Mouse (Mus musculus): ENCODE measurements at regions not wholly inside any gene's neighbourhood (a gene's known extent, or its start where the extent isn't known, plus 50 kb on each side); places are given as distances from the start of the nearest gene placed in this dataset.

DNA sequence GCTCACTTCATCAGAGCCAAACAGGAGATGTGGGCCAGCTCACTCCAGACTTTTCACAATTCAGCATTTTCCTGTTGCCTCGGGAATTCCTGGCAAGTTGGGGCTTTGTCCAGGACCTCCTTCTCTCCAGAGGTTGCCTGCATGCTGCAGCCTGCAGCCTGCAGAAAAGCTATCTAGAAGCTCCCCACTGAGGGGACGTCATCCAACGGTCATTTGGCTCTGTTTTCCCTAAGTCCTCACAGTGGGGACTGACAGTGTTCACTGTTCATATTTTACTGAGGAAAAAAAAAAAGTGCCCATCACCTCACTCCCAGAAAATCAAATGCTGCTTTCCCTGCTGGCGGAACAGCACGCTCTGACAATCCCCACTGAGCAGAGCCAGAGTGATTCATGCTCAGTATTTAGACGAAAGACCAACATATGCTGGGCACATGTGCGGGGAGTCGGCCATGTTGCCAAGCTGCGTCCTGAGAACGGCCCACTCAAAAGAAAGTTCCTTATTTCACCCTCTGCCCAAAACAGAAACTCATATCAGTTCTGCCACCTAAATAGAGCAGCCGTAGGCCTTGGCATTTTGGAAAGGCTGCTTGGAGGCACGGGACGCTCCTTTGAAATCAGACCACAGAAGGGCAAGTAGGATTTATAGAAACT is 105.3 kb downstream of the Mis18a start:
- Histone ChIP-seq H3K4me3 (ENCODE audit: low read depth, low read length) (no peak overlapping the region), H3K9ac (ENCODE audit: low read length) (no peak overlapping the region), H3K4me2 (no peak overlapping the region), H3K36me3 (ENCODE audit: control insufficient read depth, insufficient read depth, low read length) (no peaks in the 10 kb centered on the region), H3K27ac (ENCODE audit: low read depth, low read length) (no peak overlapping the region), H3K9me3 (ENCODE audit: control insufficient read depth, low read length) (no peaks in the 10 kb centered on the region), H3K27me3 (ENCODE audit: control insufficient read depth, insufficient read depth, low read length) (no peaks in the 10 kb centered on the region), H3K4me1 (ENCODE audit: control insufficient read depth, insufficient read depth, low read length) (no peaks in the 10 kb centered on the region)
- WGBS: 72% methylated on average over 13 of the region's 13 CpGs
- DNase-seq (ENCODE audit: low spot score, missing footprints) (no peak), ATAC-seq (ENCODE audit: low FRiP score) (no peak)

DNA sequence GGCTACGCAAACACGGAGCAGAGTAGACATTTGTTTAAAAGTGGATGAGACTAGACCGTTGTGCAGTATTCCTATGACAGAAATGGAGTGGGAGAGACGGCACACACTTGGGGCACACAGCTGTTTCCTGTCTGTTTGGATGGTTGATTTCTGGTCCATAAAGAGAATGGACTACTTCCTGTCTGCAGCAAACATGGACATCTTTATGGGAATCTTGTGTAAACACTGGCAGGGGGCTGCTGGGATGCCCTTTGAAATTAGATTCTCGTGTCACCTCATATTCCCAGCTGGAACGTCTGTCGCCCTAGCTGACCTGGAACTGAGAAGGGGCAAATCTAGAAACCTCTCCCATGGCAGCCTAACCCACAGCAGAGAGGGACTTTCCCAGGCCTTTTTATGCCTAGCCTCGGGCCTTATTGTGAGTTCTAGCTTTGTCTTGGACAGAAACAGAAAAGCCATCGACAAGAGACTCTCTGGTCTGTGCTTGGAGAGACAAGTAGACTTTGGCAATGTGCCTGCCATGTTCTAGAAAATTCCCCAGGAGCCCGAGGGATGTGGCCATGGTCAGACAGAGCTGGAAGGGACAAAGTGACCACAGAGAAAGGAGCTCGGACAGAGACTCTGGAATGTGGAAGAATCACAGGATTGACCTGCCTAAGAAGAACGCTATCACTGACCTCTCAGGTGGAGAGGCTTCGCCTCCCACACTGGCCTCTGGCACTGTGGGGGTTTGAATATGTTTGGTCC is 107.5 kb downstream of the Mis18a start:
- Histone ChIP-seq H3K4me3 (ENCODE audit: low read depth, low read length) (no peak overlapping the region), H3K9ac (ENCODE audit: low read length) (no peak overlapping the region), H3K27ac (ENCODE audit: low read depth, low read length) (no peak overlapping the region), H3K27me3 (ENCODE audit: control insufficient read depth, insufficient read depth, low read length) (no peaks in the 10 kb centered on the region), H3K36me3 (ENCODE audit: control insufficient read depth, insufficient read depth, low read length) (no peaks in the 10 kb centered on the region), H3K4me2 (no peak overlapping the region), H3K4me1 (ENCODE audit: control insufficient read depth, insufficient read depth, low read length) (no peaks in the 10 kb centered on the region), H3K9me3 (ENCODE audit: control insufficient read depth, low read length) (no peaks in the 10 kb centered on the region)
- ATAC-seq (ENCODE audit: low FRiP score) (no peak), DNase-seq (ENCODE audit: low spot score, missing footprints) (no peak)
- 82% methylated on average over 13 of the region's 13 CpGs for WGBS

DNA sequence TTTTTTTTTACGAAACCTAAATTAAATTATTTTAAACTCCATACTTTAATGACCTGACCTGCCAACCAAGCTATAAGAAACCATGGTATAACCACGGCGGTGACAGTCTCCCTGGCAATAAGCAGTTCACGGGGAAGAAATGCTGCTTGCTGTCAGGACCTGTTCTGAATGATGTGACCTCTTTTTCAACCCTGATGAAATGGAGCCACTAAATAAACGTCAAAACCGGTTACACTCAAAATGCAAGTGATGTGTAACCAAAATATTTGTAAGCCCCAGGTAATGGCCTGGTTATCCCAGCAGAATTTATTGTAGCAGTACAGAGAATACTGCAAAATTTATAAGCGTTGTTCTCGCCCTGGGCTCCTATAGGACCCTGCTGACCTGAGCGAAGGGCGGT is 111.4 kb downstream of the Mis18a start:
- Histone ChIP-seq H3K27me3 (ENCODE audit: control insufficient read depth, insufficient read depth, low read length) (no peaks in the 10 kb centered on the region), H3K9ac (ENCODE audit: low read length) (no peak overlapping the region), H3K4me3 (ENCODE audit: low read depth, low read length) (no peak overlapping the region), H3K27ac (ENCODE audit: low read depth, low read length) (no peak overlapping the region), H3K36me3 (ENCODE audit: control insufficient read depth, insufficient read depth, low read length) (no peaks in the 10 kb centered on the region), H3K4me1 (ENCODE audit: control insufficient read depth, insufficient read depth, low read length) (no peaks in the 10 kb centered on the region), H3K4me2 (no peak overlapping the region), H3K9me3 (ENCODE audit: control insufficient read depth, low read length) (no peaks in the 10 kb centered on the region)
- DNase-seq (ENCODE audit: low spot score, missing footprints) (no peak), ATAC-seq (ENCODE audit: low FRiP score) (no peak)
- WGBS: 86% methylated on average over 10 of the region's 10 CpGs

DNA sequence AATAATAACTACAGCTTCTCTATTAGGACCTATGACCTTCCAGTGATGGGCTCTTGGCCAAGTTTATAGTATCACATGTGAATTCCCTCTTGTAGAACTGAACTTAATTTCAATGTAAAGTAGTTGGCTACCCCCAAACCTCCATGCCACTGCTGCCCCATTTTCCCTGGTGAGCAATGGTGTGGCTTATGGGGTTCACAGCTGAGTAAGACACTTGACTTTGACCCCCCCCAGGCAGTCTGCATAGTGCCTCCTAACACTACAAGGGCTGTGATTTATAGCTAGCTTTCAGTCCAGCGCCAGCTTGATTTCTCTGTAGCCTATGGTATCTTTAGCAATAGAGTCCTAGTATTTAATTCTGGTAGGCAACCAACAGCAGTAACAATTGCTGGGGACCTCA is 113.1 kb downstream of the Mis18a start:
- Histone ChIP-seq H3K9ac (ENCODE audit: low read length) (no peak overlapping the region), H3K27me3 (ENCODE audit: control insufficient read depth, insufficient read depth, low read length) (no peaks in the 10 kb centered on the region), H3K9me3 (ENCODE audit: control insufficient read depth, low read length) (no peaks in the 10 kb centered on the region), H3K27ac (ENCODE audit: low read depth, low read length) (no peak overlapping the region), H3K4me2 (no peak overlapping the region), H3K4me1 (ENCODE audit: control insufficient read depth, insufficient read depth, low read length) (no peaks in the 10 kb centered on the region), H3K4me3 (ENCODE audit: low read depth, low read length) (no peak overlapping the region), H3K36me3 (ENCODE audit: control insufficient read depth, insufficient read depth, low read length) (no peaks in the 10 kb centered on the region)
- no peak for DNase-seq (ENCODE audit: low spot score, missing footprints)
- WGBS: 92% methylated on average over 1 of the region's 1 CpGs
- no peak for ATAC-seq (ENCODE audit: low FRiP score)

DNA sequence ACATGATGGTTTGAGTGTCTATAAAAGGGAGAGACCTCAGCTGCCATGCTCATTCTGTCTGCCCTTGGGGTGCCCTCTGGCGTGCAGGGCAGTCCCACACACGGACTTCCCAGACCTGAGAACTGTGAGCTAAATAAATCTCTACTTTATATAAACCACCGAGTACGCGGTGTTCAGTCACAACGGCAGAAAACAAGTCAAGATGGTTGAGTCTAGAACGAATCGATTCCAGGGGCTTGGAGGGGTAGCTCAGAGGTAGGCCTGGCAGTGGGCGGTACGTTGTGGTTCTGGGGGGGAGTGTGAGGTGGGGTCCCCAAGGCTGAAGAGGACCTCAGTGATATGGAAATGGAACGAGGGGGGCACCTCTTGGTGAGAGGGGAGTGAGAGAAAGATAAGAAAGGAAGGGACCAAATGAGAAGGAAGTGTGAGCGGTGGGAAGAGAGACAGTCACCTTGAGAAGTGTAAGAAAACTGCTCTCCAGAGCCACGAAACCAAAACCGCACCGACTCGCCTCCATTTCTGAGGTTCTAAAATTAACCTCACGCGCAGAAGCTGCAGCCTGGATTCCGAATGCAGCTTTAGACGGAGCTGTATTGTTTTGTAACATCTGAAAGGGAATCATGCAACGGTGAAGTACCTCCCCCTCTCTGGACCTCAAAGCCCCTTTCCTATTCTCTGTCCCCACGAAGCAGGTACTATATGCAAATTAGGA is 117.0 kb downstream of the Mis18a start:
- Histone ChIP-seq H3K4me1 (ENCODE audit: control insufficient read depth, insufficient read depth, low read length) (no peaks in the 10 kb centered on the region), H3K9me3 (ENCODE audit: control insufficient read depth, low read length) (no peaks in the 10 kb centered on the region), H3K27me3 (ENCODE audit: control insufficient read depth, insufficient read depth, low read length) (no peaks in the 10 kb centered on the region), H3K27ac (ENCODE audit: low read depth, low read length) (no peak overlapping the region), H3K36me3 (ENCODE audit: control insufficient read depth, insufficient read depth, low read length) (no peaks in the 10 kb centered on the region), H3K9ac (ENCODE audit: low read length) (no peak overlapping the region), H3K4me2 (no peak overlapping the region), H3K4me3 (ENCODE audit: low read depth, low read length) (no peak overlapping the region)
- DNase-seq (ENCODE audit: low spot score, missing footprints): no peak
- 90% methylated on average over 22 of the region's 22 CpGs for WGBS
- ATAC-seq (ENCODE audit: low FRiP score): no peak

- WGBS: 82% methylated on average over 7 of the region's 7 CpGs
Observed at GRCm38 (mm10) chr16:90599329-90599870, 127.8 kb downstream of the Mis18a start.

DNA sequence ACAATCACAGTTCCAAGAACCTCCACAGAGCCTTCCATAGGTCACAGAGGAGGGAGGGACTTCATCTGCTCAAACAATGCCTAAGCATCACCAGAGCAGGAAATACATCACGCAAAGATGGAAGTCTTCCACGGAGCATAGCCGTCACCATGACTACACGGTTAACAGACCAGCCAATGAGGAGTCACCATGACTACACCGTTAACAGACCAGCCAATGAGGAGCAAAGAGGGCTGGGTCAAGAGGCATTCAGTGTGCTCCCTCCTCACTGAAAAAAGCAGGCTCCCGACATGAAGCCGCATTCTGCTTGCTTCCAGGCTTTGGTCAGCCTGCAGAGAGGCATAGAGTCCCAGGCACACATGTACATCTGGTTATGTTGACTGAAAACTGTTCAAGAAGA is 128.5 kb downstream of the Mis18a start:
- Histone ChIP-seq H3K27ac (ENCODE audit: low read depth, low read length) (no peak overlapping the region), H3K9ac (ENCODE audit: low read length) (no peak overlapping the region), H3K4me2 (no peak overlapping the region), H3K4me3 (ENCODE audit: low read depth, low read length) (no peak overlapping the region), H3K4me1 (ENCODE audit: control insufficient read depth, insufficient read depth, low read length) (no peaks in the 10 kb centered on the region), H3K36me3 (ENCODE audit: control insufficient read depth, insufficient read depth, low read length) (no peaks in the 10 kb centered on the region), H3K27me3 (ENCODE audit: control insufficient read depth, insufficient read depth, low read length) (no peaks in the 10 kb centered on the region), H3K9me3 (ENCODE audit: control insufficient read depth, low read length) (peaks cover 4% of the 10 kb centered on the region; the same call in 1 of the 2 replicates)
- 85% methylated on average over 7 of the region's 7 CpGs for WGBS
- ATAC-seq (ENCODE audit: low FRiP score) (no peak), DNase-seq (ENCODE audit: low spot score, missing footprints) (no peak)

More at GRCm38 (mm10) chr16:90599329-90599870, 127.8 kb downstream of the Mis18a start:
- Histone ChIP-seq H3K4me2 (no peak overlapping the region), H3K27me3 (ENCODE audit: control insufficient read depth, insufficient read depth, low read length) (no peaks in the 10 kb centered on the region), H3K27ac (ENCODE audit: low read depth, low read length) (no peak overlapping the region), H3K9ac (ENCODE audit: low read length) (no peak overlapping the region), H3K9me3 (ENCODE audit: control insufficient read depth, low read length) (peaks cover 4% of the 10 kb centered on the region; the same call in 1 of the 2 replicates), H3K36me3 (ENCODE audit: control insufficient read depth, insufficient read depth, low read length) (no peaks in the 10 kb centered on the region), H3K4me1 (ENCODE audit: control insufficient read depth, insufficient read depth, low read length) (no peaks in the 10 kb centered on the region), H3K4me3 (ENCODE audit: low read depth, low read length) (no peak overlapping the region)
- ATAC-seq (ENCODE audit: low FRiP score) (no peak), DNase-seq (ENCODE audit: low spot score, missing footprints) (no peak)

DNA sequence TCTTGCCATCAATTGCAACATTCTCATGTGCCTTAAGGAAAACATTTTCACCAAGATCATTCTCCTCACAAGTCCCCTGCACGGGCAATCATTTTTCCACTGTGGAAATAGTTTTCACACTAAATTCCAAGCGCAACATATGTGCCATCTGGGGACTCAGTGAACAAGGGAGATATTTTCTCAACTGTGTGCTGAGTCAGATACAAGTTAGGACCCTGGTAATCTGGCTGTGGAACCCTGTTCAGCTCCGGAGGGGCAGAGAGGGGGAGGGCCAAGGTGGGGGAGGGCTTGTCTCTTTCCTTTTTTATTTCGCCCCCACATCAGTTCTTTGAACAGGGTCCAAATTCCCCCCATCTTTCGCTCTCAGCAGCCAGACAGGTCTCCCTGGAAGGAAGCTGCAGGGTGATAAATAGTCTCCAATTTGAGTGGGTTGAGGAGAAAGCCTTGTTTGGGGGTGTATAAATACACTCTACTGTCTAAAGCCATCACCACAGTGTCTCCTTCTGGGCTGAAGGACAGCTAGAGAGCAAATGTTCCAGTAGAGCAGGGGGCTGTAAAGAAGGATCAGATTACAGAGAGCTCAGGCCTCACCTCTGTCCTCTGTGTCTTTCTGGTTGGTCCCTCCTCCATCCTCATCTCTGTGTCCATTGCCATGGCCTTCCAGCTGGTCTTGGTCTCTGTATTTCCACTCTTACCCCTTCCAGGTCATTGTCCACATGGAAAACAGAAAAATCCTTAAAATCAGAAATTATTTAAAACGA is 134.3 kb downstream of the Mis18a start:
- H3K4me2 ChIP-seq: no peak overlapping the region
- H3K4me3 ChIP-seq (ENCODE audit: low read depth, low read length): no peak overlapping the region
- H3K27me3 ChIP-seq (ENCODE audit: control insufficient read depth, insufficient read depth, low read length): no peaks in the 10 kb centered on the region
- no peaks in the 10 kb centered on the region; the same call in 1 of the 2 replicates for H3K9me3 ChIP-seq (ENCODE audit: control insufficient read depth, low read length)
- H3K9ac ChIP-seq (ENCODE audit: low read length): no peak overlapping the region
- no peaks in the 10 kb centered on the region for H3K36me3 ChIP-seq (ENCODE audit: control insufficient read depth, insufficient read depth, low read length)
- no peak overlapping the region for H3K27ac ChIP-seq (ENCODE audit: low read depth, low read length)
- no peaks in the 10 kb centered on the region for H3K4me1 ChIP-seq (ENCODE audit: control insufficient read depth, insufficient read depth, low read length)
- 82% methylated on average over 6 of the region's 6 CpGs for WGBS
- DNase-seq (ENCODE audit: low spot score, missing footprints) (no peak), ATAC-seq (ENCODE audit: low FRiP score) (no peak)
